Mouse (Mus musculus) intestine, postnatal 0 days (tissue): ENCODE data around the gene Ptgfrn. TPM values are rescaled to one million over a fixed set of nuclear protein-coding genes. Genes with fewer than 3 reads are reported as not detected.

Experiments
- ATAC-seq: fragments of 200-750 bp; cut with Nextera tagmentation; 2 replicates; pipeline ENCODE4 v1.8.0; 2017; ENCODE audit warnings: mild to moderate bottlenecking, moderate TSS enrichment, moderate library complexity
- H3K27ac ChIP-seq: fragments of 300-500 bp; sonication (generic); 2 replicates; pipeline ENCODE4 v1.5.1; 2014; ENCODE audit warnings: mild to moderate bottlenecking, low read depth, low read length, moderate library complexity
- H3K27me3 ChIP-seq: fragments of 300-500 bp; sonication (generic); replicated peaks from 2 replicates; pipeline ENCODE4 v1.6.1; 2014; ENCODE audit warnings: low read length, mixed read lengths; ENCODE audit not compliant: control insufficient read depth, insufficient read depth
- H3K36me3 ChIP-seq: fragments of 300-500 bp; sonication (generic); 2 replicates; pipeline ENCODE4 v1.6.1; 2014; ENCODE audit warnings: mild to moderate bottlenecking, moderate library complexity; ENCODE audit not compliant: control insufficient read depth, insufficient read depth
- H3K4me1 ChIP-seq: fragments of 300-500 bp; sonication (generic); replicated peaks from 2 replicates; pipeline ENCODE4 v1.6.1; 2014; ENCODE audit warnings: antibody characterized with exemption, low read length, mixed read lengths; ENCODE audit not compliant: control insufficient read depth, insufficient read depth
- H3K4me2 ChIP-seq: fragments of 300-500 bp; sonication (generic); replicated peaks from 2 replicates; pipeline ENCODE4 v1.6.1; 2014; ENCODE audit warnings: low read depth, mild to moderate bottlenecking, moderate library complexity
- H3K4me3 ChIP-seq: fragments of 300-500 bp; sonication (generic); 2 replicates; pipeline ENCODE4 v1.5.1; 2014; ENCODE audit warnings: low read depth, low read length
- H3K9ac ChIP-seq: fragments of 300-500 bp; sonication (generic); 2 replicates; pipeline ENCODE4 v1.6.1; 2014; ENCODE audit warnings: mild to moderate bottlenecking, low read depth, low read length
- H3K9me3 ChIP-seq: fragments of 300-500 bp; sonication (generic); 2 replicates; pipeline ENCODE4 v1.6.1; 2016; ENCODE audit warnings: mixed run types; ENCODE audit not compliant: control insufficient read depth
- CTCF ChIP-seq: sonication (generic); IDR thresholded peaks from 2 replicates; pipeline ENCODE4 v1.5.1; 2016; ENCODE audit warnings: low read depth, mild to moderate bottlenecking, control low read depth, antibody characterized with exemption, moderate library complexity
- WGBS: fragments of 180-500 bp; shearing (Covaris S2); extraction: QIAGEN DNeasy Blood & Tissue Kit; methylation state at CpG from one replicate; pipeline ENCODE4 v1.1.7; 2014; 5-methylcytosine and 5-hydroxymethylcytosine counted together
- polyA plus RNA-seq: library from polyadenylated mRNA; unstranded; fragments of >200 nt; fragmentation: Nextera tagmentation; extraction: Ambion mirVana; gene quantifications from 2 replicates; pipeline ENCODE4 v1.2.1, GENCODE M21; 2015

Gene Ptgfrn
- polyA plus RNA-seq, 1 experiment from 2014 or later = 5.6 TPM

DNA sequence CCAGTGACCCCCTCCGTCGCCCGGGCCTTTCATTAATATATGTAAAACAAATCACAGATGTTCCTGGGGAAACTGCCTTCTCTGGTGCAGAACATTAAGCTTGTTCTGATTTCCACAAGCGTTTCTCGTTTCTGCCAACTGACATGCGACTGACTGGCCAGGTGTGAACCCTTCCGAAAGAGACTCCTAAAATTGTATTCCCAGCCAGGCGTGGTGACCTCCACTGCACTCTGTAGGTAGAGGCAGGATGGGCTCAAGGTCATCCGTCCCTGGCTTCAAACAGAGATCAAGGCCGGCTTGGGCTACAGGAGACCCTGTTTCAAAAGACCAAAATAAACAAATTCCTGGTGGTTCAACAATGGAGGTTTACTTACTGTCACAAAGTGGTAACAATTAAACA is 1.2 kb upstream of the Ptgfrn start:
- Histone ChIP-seq H3K9ac (no peak overlapping the region), H3K9me3 (no peaks in the 10 kb centered on the region), H3K27me3 (no peaks in the 10 kb centered on the region), H3K4me2 (no peak overlapping the region), H3K36me3 (no peaks in the 10 kb centered on the region), H3K27ac (peak overlapping the region; percentile 98), H3K4me3 (no peak overlapping the region), H3K4me1 (peaks cover 6% of the 10 kb centered on the region; the same call in 1 of the 2 replicates)
- no peak for TF ChIP-seq CTCF
- no peak for ATAC-seq
- WGBS = 64% methylated on average over 10 of the region's 10 CpGs

DNA sequence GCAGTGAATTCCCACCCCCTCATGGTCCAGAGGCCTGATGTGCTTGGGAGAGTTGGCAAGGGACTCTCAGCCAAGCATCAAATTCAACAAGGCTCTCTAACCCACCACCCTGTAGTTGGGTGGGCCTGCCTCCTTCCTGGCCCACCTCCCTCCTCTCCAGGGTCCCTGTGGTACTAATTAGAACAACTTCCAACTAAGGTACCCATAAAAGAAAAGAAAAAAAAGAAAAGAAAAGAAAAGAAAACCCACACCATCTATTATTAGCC is 693 bp upstream of the Ptgfrn start:
- Histone ChIP-seq H3K4me3 (peak overlapping the region; percentile 86), H3K4me1 (peaks cover 6% of the 10 kb centered on the region; the same call in 1 of the 2 replicates), H3K9me3 (no peaks in the 10 kb centered on the region), H3K9ac (peak overlapping the region; percentile 91; the same call in 1 of the 2 replicates), H3K36me3 (no peaks in the 10 kb centered on the region), H3K27ac (peak overlapping the region; percentile 98), H3K4me2 (peak overlapping the region; percentile 90), H3K27me3 (no peaks in the 10 kb centered on the region)
- ATAC-seq = no peak
- TF ChIP-seq CTCF = no peak

DNA sequence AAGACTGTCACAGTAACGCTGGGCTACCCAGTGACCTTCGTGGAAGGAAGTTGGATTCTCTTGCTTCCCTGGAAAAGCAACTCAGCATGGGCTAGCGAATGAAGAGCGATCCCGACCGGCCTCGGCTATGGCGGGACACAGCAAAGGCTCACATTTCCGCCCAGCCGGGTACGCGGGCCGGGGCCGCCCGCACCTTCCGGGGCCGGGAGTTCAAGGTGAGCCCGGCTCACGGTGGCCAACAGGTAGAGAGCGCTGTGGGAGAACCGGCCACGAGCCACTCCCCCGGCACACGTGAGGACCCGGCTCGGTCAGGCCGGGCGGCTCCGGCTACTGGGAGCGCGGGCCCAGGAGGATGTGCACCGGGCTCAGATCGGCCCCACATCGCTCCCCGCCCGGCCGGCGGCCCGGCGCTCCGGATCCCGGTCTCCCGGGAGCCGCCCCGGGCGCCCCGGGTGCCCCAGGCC is 488 bp downstream of the Ptgfrn start:
- Histone ChIP-seq H3K27me3 (no peaks in the 10 kb centered on the region), H3K4me3 (peak overlapping the region; percentile 86), H3K27ac (peak overlapping the region; percentile 98), H3K4me2 (peak overlapping the region; percentile 90), H3K4me1 (peaks cover 6% of the 10 kb centered on the region; the same call in 1 of the 2 replicates), H3K36me3 (no peaks in the 10 kb centered on the region), H3K9ac (peak overlapping the region; percentile 91), H3K9me3 (no peaks in the 10 kb centered on the region)
- ATAC-seq = peak; percentile 76
- WGBS = under 1% methylated on average over 39 of the region's 47 CpGs
- peak; percentile 37; the same call in 1 of the 2 replicates for TF ChIP-seq CTCF

DNA sequence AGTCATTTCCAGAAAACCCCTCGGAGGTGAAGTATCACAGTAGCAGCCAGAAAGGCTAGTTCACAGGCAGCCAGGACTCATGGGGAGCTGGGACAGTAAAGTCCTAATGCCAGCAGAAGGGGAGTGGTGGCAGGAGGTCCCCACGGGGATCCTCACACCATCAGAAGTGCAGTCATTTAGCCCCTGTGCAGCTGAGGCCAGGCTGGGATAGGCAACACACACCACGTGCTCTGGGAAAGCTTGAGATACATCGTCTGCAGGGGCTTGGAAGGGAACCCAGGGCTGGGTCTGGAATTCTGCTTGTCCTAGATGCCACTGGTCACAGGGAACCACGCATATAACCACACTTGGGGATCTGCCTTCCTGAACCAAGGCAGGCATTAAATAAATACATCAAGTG is 1.2 kb downstream of the Ptgfrn start:
- Histone ChIP-seq H3K4me1 (peaks cover 6% of the 10 kb centered on the region; the same call in 1 of the 2 replicates), H3K27me3 (no peaks in the 10 kb centered on the region), H3K9me3 (no peaks in the 10 kb centered on the region), H3K27ac (no peak overlapping the region), H3K36me3 (no peaks in the 10 kb centered on the region), H3K9ac (no peak overlapping the region), H3K4me3 (peak overlapping the region; percentile 86), H3K4me2 (peak overlapping the region; percentile 90)
- ATAC-seq = no peak
- no peak for TF ChIP-seq CTCF
- 28% methylated on average over 5 of the region's 5 CpGs for WGBS

GRCm38 (mm10) chr3:101108282-101108681 is 1.8 kb downstream of the Ptgfrn start:
- H3K4me2 ChIP-seq = no peak overlapping the region
- no peak overlapping the region for H3K4me3 ChIP-seq
- no peaks in the 10 kb centered on the region for H3K9me3 ChIP-seq

DNA sequence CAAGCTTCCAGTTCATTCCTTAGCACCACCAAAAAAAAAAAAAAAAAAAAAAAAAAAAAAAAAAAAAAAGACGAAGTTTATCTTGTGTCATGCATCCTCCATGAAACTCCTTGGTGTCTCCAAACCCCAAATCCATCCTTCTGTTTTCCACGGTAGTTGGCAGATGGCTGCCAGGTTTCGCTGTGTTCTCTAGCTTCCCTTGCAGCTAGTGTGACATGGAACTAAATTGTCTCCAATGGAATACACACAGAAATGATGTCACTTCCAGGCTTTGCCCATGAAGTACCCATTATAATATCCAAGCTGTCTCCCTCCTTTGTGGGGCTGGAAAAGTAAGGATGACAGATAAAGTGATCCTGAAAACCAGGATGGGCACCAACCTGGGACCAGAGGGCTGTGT is 3.8 kb downstream of the Ptgfrn start:
- no peaks in the 10 kb centered on the region for H3K9me3 ChIP-seq
- no peak overlapping the region for H3K4me3 ChIP-seq
- no peak overlapping the region for H3K9ac ChIP-seq
- H3K4me2 ChIP-seq = no peak overlapping the region
- TF ChIP-seq CTCF = no peak
- no peaks in the 10 kb centered on the region for H3K36me3 ChIP-seq
- H3K27ac ChIP-seq = no peak overlapping the region
- ATAC-seq = no peak
- WGBS = 87% methylated on average over 3 of the region's 3 CpGs
- no peaks in the 10 kb centered on the region for H3K27me3 ChIP-seq
- H3K4me1 ChIP-seq = 0 out of 2 replicates have a peak, but pooled peaks cover 4% of the 10 kb centered on the region

More at GRCm38 (mm10) chr3:101108282-101108681, 1.8 kb downstream of the Ptgfrn start:
- Histone ChIP-seq H3K27me3 (no peaks in the 10 kb centered on the region), H3K9ac (no peak overlapping the region), H3K36me3 (no peaks in the 10 kb centered on the region), H3K27ac (no peak overlapping the region), H3K4me1 (peaks cover 6% of the 10 kb centered on the region; the same call in 1 of the 2 replicates)
- ATAC-seq = no peak
- 53% methylated on average over 3 of the region's 3 CpGs for WGBS
- TF ChIP-seq CTCF = no peak

DNA sequence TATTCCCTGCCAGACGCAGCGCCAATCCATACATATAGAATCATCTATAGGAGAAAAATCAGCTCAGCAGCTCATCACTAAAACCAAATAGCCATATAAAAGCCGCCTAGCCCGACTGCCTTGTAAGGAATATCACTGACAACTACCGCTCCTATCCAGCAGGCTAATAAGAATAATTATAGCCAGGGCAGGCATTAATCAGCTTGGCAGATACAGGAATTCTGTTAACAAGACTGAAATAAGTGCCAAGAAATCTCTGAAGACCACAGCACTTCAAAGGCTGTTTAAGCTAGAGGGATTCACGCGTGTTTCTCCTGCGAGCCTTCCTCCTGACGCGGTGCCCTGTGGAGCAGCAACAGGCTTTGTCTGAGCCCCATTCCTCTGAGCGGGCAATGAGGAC is 4.6 kb downstream of the Ptgfrn start:
- H3K27me3 ChIP-seq = no peaks in the 10 kb centered on the region
- H3K9me3 ChIP-seq = no peaks in the 10 kb centered on the region
- no peak for ATAC-seq
- no peak for TF ChIP-seq CTCF
- H3K27ac ChIP-seq = no peak overlapping the region
- H3K4me2 ChIP-seq = no peak overlapping the region
- 75% methylated on average over 11 of the region's 11 CpGs for WGBS
- no peak overlapping the region for H3K9ac ChIP-seq
- no peaks in the 10 kb centered on the region for H3K36me3 ChIP-seq
- no peak overlapping the region for H3K4me3 ChIP-seq
- H3K4me1 ChIP-seq = 0 out of 2 replicates have a peak, but pooled peaks cover 2% of the 10 kb centered on the region
